Mouse (Mus musculus) heart, adult 2 months (tissue): ENCODE results near the gene Rrp8.

Experiments
- CTCF ChIP-seq: fragments of 200-600 bp; IDR thresholded peaks from 2 replicates; pipeline ENCODE4 v1.8.1; 2022; ENCODE audit warnings: antibody characterized with exemption, mild to moderate bottlenecking, moderate library complexity
- EP300 ChIP-seq: fragments of 200-500 bp; IDR thresholded peaks from 2 replicates; pipeline ENCODE4 v1.6.1; 2011; ENCODE audit warnings: low read depth, low read length, control low read depth; ENCODE audit not compliant: insufficient read depth

DNA sequence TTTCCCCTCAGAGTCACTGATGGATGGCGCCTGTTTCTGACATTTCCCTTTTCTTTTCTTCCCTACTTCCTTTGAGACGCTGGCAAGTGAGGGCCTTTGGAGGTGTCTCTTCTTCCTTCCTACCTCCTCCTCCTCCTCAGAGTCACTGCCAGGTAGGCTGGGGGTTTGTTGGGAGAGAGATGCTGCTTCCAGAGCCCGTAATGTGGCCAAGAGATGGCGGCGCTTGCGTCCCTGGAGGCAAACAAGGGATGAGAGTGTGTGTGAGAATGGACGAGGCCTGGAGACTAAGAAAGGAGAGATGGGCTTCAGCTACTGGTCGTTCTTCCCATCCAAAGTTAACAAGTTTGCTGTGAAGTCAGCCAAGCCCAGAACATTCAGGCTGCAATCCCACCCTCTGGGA is 2.4 kb downstream of the Rrp8 start:
- TF ChIP-seq CTCF (no peak), EP300 (no peak)
